Mouse (Mus musculus): ENCODE measurements around the gene Dennd1a.
A peak's percentile ranks its signal among the peaks of the same experiment; 100 is the strongest.

Gene Dennd1a

GRCm38 (mm10) chr2:37797046-37797445, 490.1 kb downstream of the Dennd1a start:
- DNase-seq = no peak

GRCm38 (mm10) chr2:37796021-37796420, 491.2 kb downstream of the Dennd1a start:
- DNase-seq = no peak

- DNase-seq = no peak
These were observed 495.9 kb downstream of the Dennd1a start for GRCm38 (mm10) chr2:37791340-37791739.

GRCm38 (mm10) chr2:37790738-37791137, 496.5 kb downstream of the Dennd1a start:
- no peak for DNase-seq

GRCm38 (mm10) chr2:37789995-37790394, 497.2 kb downstream of the Dennd1a start:
- no peak for DNase-seq

- no peak for DNase-seq
These were observed 498.2 kb downstream of the Dennd1a start for GRCm38 (mm10) chr2:37789029-37789428.

GRCm38 (mm10) chr2:37788176-37788962, 498.8 kb downstream of the Dennd1a start:
- no peak for DNase-seq

- DNase-seq = no peak
These were observed 500.7 kb downstream of the Dennd1a start for GRCm38 (mm10) chr2:37786461-37786860.

GRCm38 (mm10) chr2:37784473-37784872, 502.7 kb downstream of the Dennd1a start:
- no peak for DNase-seq

- DNase-seq = no peak
These were observed 505.2 kb downstream of the Dennd1a start for GRCm38 (mm10) chr2:37782002-37782401.

- no peak for DNase-seq
These were observed 505.8 kb downstream of the Dennd1a start for GRCm38 (mm10) chr2:37781421-37781820.

GRCm38 (mm10) chr2:37780270-37780929, 506.8 kb downstream of the Dennd1a start:
- no peak for DNase-seq

- no peak for DNase-seq
These were observed 509.1 kb downstream of the Dennd1a start for GRCm38 (mm10) chr2:37777958-37778720.

GRCm38 (mm10) chr2:37776611-37777411, 510.4 kb downstream of the Dennd1a start:
- no peak for DNase-seq

- DNase-seq = no peak
These were observed 511.2 kb downstream of the Dennd1a start, which contains the start of gene Crb2 for GRCm38 (mm10) chr2:37776016-37776415. Gene Crb2 (plus strand): TSS chr2:37776249.

- DNase-seq = no peak
These were observed 512.6 kb downstream of the Dennd1a start for GRCm38 (mm10) chr2:37774571-37774970.

- DNase-seq = peak; percentile 86
These were observed 515.4 kb downstream of the Dennd1a start for GRCm38 (mm10) chr2:37771618-37772285.

GRCm38 (mm10) chr2:37769793-37770192, 517.4 kb downstream of the Dennd1a start:
- no peak for DNase-seq

- no peak for DNase-seq
These were observed 518.3 kb downstream of the Dennd1a start for GRCm38 (mm10) chr2:37768903-37769302.

- no peak for DNase-seq
These were observed 519.5 kb downstream of the Dennd1a start for GRCm38 (mm10) chr2:37767739-37768138.

- peak; percentile 78 for DNase-seq
These were observed 520.1 kb downstream of the Dennd1a start for GRCm38 (mm10) chr2:37767080-37767547.

All from right cerebral cortex, postnatal 25 days (tissue).